Mouse (Mus musculus) heart, embryonic 13.5 days (tissue): Measurements from ENCODE around the gene Atp6v1c2. TPM values are rescaled to one million over a fixed set of nuclear protein-coding genes. Genes with fewer than 3 reads are reported as not detected.

Source experiments
- ATAC-seq: fragments of 200-750 bp; cut with Nextera tagmentation; 2 replicates; pipeline ENCODE4 v1.8.0; 2017; ENCODE audit warnings: moderate TSS enrichment; ENCODE audit not compliant: insufficient number of reproducible peaks, low FRiP score, low TSS enrichment; ENCODE audit errors: extremely low read depth
- H3K27ac ChIP-seq: fragments of 300-500 bp; sonication (generic); replicated peaks from 2 replicates; pipeline ENCODE4 v1.5.1; 2015; ENCODE audit warnings: moderate library complexity, mild to moderate bottlenecking, inconsistent platforms
- H3K27me3 ChIP-seq: fragments of 300-500 bp; sonication (generic); replicated peaks from 2 replicates; pipeline ENCODE4 v1.6.1; 2015; ENCODE audit warnings: mild to moderate bottlenecking, inconsistent platforms
- H3K36me3 ChIP-seq: fragments of 300-500 bp; sonication (generic); 2 replicates; pipeline ENCODE4 v1.6.1; 2015; ENCODE audit warnings: mild to moderate bottlenecking, inconsistent platforms
- H3K4me1 ChIP-seq: fragments of 300-500 bp; sonication (generic); 2 replicates; pipeline ENCODE4 v1.6.1; 2015; ENCODE audit warnings: inconsistent platforms
- H3K4me2 ChIP-seq: fragments of 300-500 bp; sonication (generic); 2 replicates; pipeline ENCODE4 v1.6.1; 2015; ENCODE audit warnings: inconsistent platforms, mild to moderate bottlenecking, moderate library complexity
- H3K4me3 ChIP-seq: fragments of 300-500 bp; sonication (generic); 2 replicates; pipeline ENCODE4 v1.5.1; 2015; ENCODE audit warnings: moderate library complexity, mild to moderate bottlenecking, inconsistent platforms
- H3K9ac ChIP-seq: fragments of 300-500 bp; sonication (generic); 2 replicates; pipeline ENCODE4 v1.6.1; 2015; ENCODE audit warnings: inconsistent platforms, mild to moderate bottlenecking, moderate library complexity
- H3K9me3 ChIP-seq: fragments of 300-500 bp; sonication (generic); 2 replicates; pipeline ENCODE4 v1.6.1; 2016; ENCODE audit warnings: inconsistent platforms
- WGBS: fragments of 180-500 bp; shearing (Covaris S2); methylation state at CpG from one replicate; pipeline ENCODE4 v1.1.7; 2015; ENCODE audit warnings: mixed read lengths; 5-methylcytosine and 5-hydroxymethylcytosine counted together
- polyA plus RNA-seq: library from polyadenylated mRNA; unstranded; fragments of >200 nt; fragmentation: Nextera tagmentation; extraction: Ambion mirVana; gene quantifications from 2 replicates; pipeline ENCODE4 v1.2.1, GENCODE M21; 2015

Gene Atp6v1c2
- polyA plus RNA-seq, 1 experiment from 2014 or later: 0.21 TPM

GRCm38 (mm10) chr12:17324549-17325470 lies 4.3 kb downstream of the Atp6v1c2 start:
- Histone ChIP-seq H3K4me1 (peaks cover 12% of the 10 kb centered on the region), H3K4me2 (peak overlapping the region; percentile 94), H3K4me3 (peak overlapping the region; percentile 59), H3K27ac (no peak overlapping the region), H3K9ac (peak overlapping the region; percentile 77), H3K27me3 (peaks cover 73% of the 10 kb centered on the region), H3K9me3 (no peaks in the 10 kb centered on the region), H3K36me3 (no peaks in the 10 kb centered on the region)
- ATAC-seq: no peak
- 4% methylated on average over 51 of the region's 51 CpGs for WGBS

GRCm38 (mm10) chr12:17318453-17318852 lies 10.7 kb downstream of the Atp6v1c2 start:
- 53% methylated on average over 3 of the region's 3 CpGs for WGBS
- H3K27ac ChIP-seq: no peak overlapping the region
- H3K4me1 ChIP-seq: peaks cover 6% of the 10 kb centered on the region; the same call in 1 of the 2 replicates

GRCm38 (mm10) chr12:17317970-17318369 lies 11.2 kb downstream of the Atp6v1c2 start:
- no peak overlapping the region for H3K4me2 ChIP-seq
- WGBS: 34% methylated on average over 4 of the region's 4 CpGs
- no peaks in the 10 kb centered on the region for H3K36me3 ChIP-seq
- H3K27ac ChIP-seq: no peak overlapping the region
- H3K4me1 ChIP-seq: peaks cover 6% of the 10 kb centered on the region; the same call in 1 of the 2 replicates
- ATAC-seq: no peak
- peaks cover 11% of the 10 kb centered on the region for H3K27me3 ChIP-seq
- no peak overlapping the region for H3K9ac ChIP-seq
- no peak overlapping the region for H3K4me3 ChIP-seq
- no peaks in the 10 kb centered on the region for H3K9me3 ChIP-seq

More at GRCm38 (mm10) chr12:17318453-17318852, 10.7 kb downstream of the Atp6v1c2 start:
- Histone ChIP-seq H3K9me3 (no peaks in the 10 kb centered on the region), H3K27me3 (peaks cover 15% of the 10 kb centered on the region), H3K4me2 (no peak overlapping the region), H3K4me3 (no peak overlapping the region), H3K36me3 (no peaks in the 10 kb centered on the region), H3K9ac (no peak overlapping the region)
- ATAC-seq: no peak

GRCm38 (mm10) chr12:17316096-17316495 lies 13.1 kb downstream of the Atp6v1c2 start:
- no peak overlapping the region for H3K27ac ChIP-seq
- ATAC-seq: no peak
- no peaks in the 10 kb centered on the region for H3K27me3 ChIP-seq
- H3K4me1 ChIP-seq: peaks cover 6% of the 10 kb centered on the region; the same call in 1 of the 2 replicates
- WGBS: 85% methylated on average over 5 of the region's 5 CpGs
- H3K36me3 ChIP-seq: no peaks in the 10 kb centered on the region
- H3K9ac ChIP-seq: no peak overlapping the region
- H3K9me3 ChIP-seq: no peaks in the 10 kb centered on the region
- H3K4me2 ChIP-seq: no peak overlapping the region
- no peak overlapping the region for H3K4me3 ChIP-seq

GRCm38 (mm10) chr12:17310852-17311839 lies 18.0 kb downstream of the Atp6v1c2 start:
- Histone ChIP-seq H3K4me3 (no peak overlapping the region), H3K4me1 (no peaks in the 10 kb centered on the region), H3K36me3 (no peaks in the 10 kb centered on the region), H3K9me3 (no peaks in the 10 kb centered on the region), H3K27ac (no peak overlapping the region), H3K9ac (no peak overlapping the region), H3K27me3 (no peaks in the 10 kb centered on the region), H3K4me2 (no peak overlapping the region)
- ATAC-seq: no peak
- 70% methylated on average over 16 of the region's 16 CpGs for WGBS

GRCm38 (mm10) chr12:17308246-17308645 lies 20.9 kb downstream of the Atp6v1c2 start:
- no peak overlapping the region for H3K9ac ChIP-seq
- H3K4me2 ChIP-seq: no peak overlapping the region
- H3K36me3 ChIP-seq: no peaks in the 10 kb centered on the region
- no peaks in the 10 kb centered on the region for H3K4me1 ChIP-seq
- no peak overlapping the region for H3K27ac ChIP-seq
- no peak overlapping the region for H3K4me3 ChIP-seq
- ATAC-seq: no peak
- H3K27me3 ChIP-seq: no peaks in the 10 kb centered on the region
- WGBS: 61% methylated on average over 4 of the region's 4 CpGs
- H3K9me3 ChIP-seq: no peaks in the 10 kb centered on the region

- WGBS: 81% methylated on average over 7 of the region's 7 CpGs
- ATAC-seq: no peak
- H3K4me1 ChIP-seq: no peaks in the 10 kb centered on the region
- H3K36me3 ChIP-seq: no peaks in the 10 kb centered on the region
- no peak overlapping the region for H3K9ac ChIP-seq
- no peak overlapping the region for H3K4me2 ChIP-seq
- no peak overlapping the region for H3K27ac ChIP-seq
- no peaks in the 10 kb centered on the region for H3K9me3 ChIP-seq
- no peaks in the 10 kb centered on the region for H3K27me3 ChIP-seq
- H3K4me3 ChIP-seq: no peak overlapping the region
These were observed 23.7 kb downstream of the Atp6v1c2 start for GRCm38 (mm10) chr12:17305445-17305844.

GRCm38 (mm10) chr12:17299902-17300301 lies 29.3 kb downstream of the Atp6v1c2 start:
- ATAC-seq: no peak
- Histone ChIP-seq H3K9me3 (no peaks in the 10 kb centered on the region), H3K4me1 (no peaks in the 10 kb centered on the region), H3K4me3 (no peak overlapping the region), H3K36me3 (no peaks in the 10 kb centered on the region), H3K9ac (no peak overlapping the region), H3K27me3 (0 out of 2 replicates have a peak, but pooled peaks cover 3% of the 10 kb centered on the region), H3K27ac (no peak overlapping the region), H3K4me2 (no peak overlapping the region)
- WGBS: 82% methylated on average over 1 of the region's 1 CpGs

- Histone ChIP-seq H3K9ac (no peak overlapping the region), H3K27ac (no peak overlapping the region), H3K4me1 (no peaks in the 10 kb centered on the region), H3K4me2 (no peak overlapping the region), H3K36me3 (no peaks in the 10 kb centered on the region), H3K9me3 (no peaks in the 10 kb centered on the region), H3K27me3 (0 out of 2 replicates have a peak, but pooled peaks cover 3% of the 10 kb centered on the region), H3K4me3 (no peak overlapping the region)
- no peak for ATAC-seq
- WGBS: 73% methylated on average over 2 of the region's 2 CpGs
These were observed 32.3 kb downstream of the Atp6v1c2 start for GRCm38 (mm10) chr12:17296899-17297298.

GRCm38 (mm10) chr12:17290569-17290968 lies 38.6 kb downstream of the Atp6v1c2 start:
- no peaks in the 10 kb centered on the region for H3K9me3 ChIP-seq
- 48% methylated on average over 4 of the region's 4 CpGs for WGBS
- H3K9ac ChIP-seq: no peak overlapping the region
- no peak overlapping the region for H3K27ac ChIP-seq
- no peaks in the 10 kb centered on the region for H3K27me3 ChIP-seq
- no peak overlapping the region for H3K4me3 ChIP-seq
- H3K4me1 ChIP-seq: peaks cover 17% of the 10 kb centered on the region
- peaks cover 15% of the 10 kb centered on the region for H3K36me3 ChIP-seq
- no peak overlapping the region for H3K4me2 ChIP-seq
- no peak for ATAC-seq

GRCm38 (mm10) chr12:17289913-17290312 lies 39.2 kb downstream of the Atp6v1c2 start:
- H3K4me3 ChIP-seq: no peak overlapping the region
- peaks cover 21% of the 10 kb centered on the region for H3K36me3 ChIP-seq
- H3K9ac ChIP-seq: no peak overlapping the region
- H3K9me3 ChIP-seq: no peaks in the 10 kb centered on the region
- peaks cover 17% of the 10 kb centered on the region for H3K4me1 ChIP-seq
- H3K27ac ChIP-seq: no peak overlapping the region
- no peak overlapping the region for H3K4me2 ChIP-seq
- WGBS: 65% methylated on average over 2 of the region's 2 CpGs
- H3K27me3 ChIP-seq: no peaks in the 10 kb centered on the region
- no peak for ATAC-seq
